25 mouse cellular contexts compared by ENCODE assay signal in genomic region chr9:59469446-59469845, GRCm38 (mm10).
"Had no signal": no experiment of that assay in that cellular context is flagged by ENCODE, and none has a peak within 500 bp of the region (broad histone marks: within the 10 kb centered on the region; RNA-seq: fewer than 3 reads in every experiment).

No protein-coding gene starts in this region.

- H3K9ac ChIP-seq: heart, embryonic 12.5 days; hindbrain, embryonic 12.5 days; hindbrain, embryonic 14.5 days; intestine, embryonic 15.5 days; limb, embryonic 13.5 days; limb, embryonic 15.5 days; liver, embryonic 12.5 days had no signal

- H3K4me3 ChIP-seq: gastrocnemius, adult 2 months; heart, embryonic 10.5 days; heart, embryonic 12.5 days; hindbrain, embryonic 10.5 days; hindbrain, embryonic 12.5 days; intestine, embryonic 15.5 days; limb, embryonic 13.5 days; limb, embryonic 15.5 days; liver, embryonic 12.5 days had no signal

- H3K36me3 ChIP-seq: intestine, embryonic 15.5 days had no signal

- H3K4me1 ChIP-seq: heart, embryonic 10.5 days; heart, embryonic 12.5 days; hindbrain, embryonic 10.5 days; hindbrain, embryonic 12.5 days; intestine, embryonic 15.5 days; limb, embryonic 13.5 days had no signal

- ATAC-seq: hindbrain, embryonic 16.5 days; inflammation-experienced regulatory T-cells, adult 6 months; intestine, embryonic 15.5 days; intestine, postnatal 0 days; liver, embryonic 12.5 days had no signal

- DNase-seq: gastrocnemius, adult 2 months; gastrocnemius, postnatal 10 days; gastrocnemius, postnatal 25 days; heart, adult 18-20 months; heart, postnatal 10 days; heart, postnatal 4 days; kidney, adult 18-20 months; kidney, adult 8-10 months; kidney, postnatal 10 days; kidney, postnatal 36 days; layer of hippocampus, adult 9-11 months; layer of hippocampus, postnatal 36 days; left cerebral cortex, postnatal 4 days had no signal

- H3K27ac ChIP-seq: gastrocnemius, adult 2 months; heart, embryonic 10.5 days; hindbrain, embryonic 10.5 days; hindbrain, embryonic 12.5 days; hindbrain, embryonic 14.5 days; intestine, embryonic 15.5 days; limb, embryonic 13.5 days; limb, embryonic 15.5 days; liver, embryonic 12.5 days had no signal

- H3K9me3 ChIP-seq: heart, embryonic 10.5 days; heart, embryonic 12.5 days; hindbrain, embryonic 10.5 days; hindbrain, embryonic 12.5 days; intestine, embryonic 15.5 days; limb, embryonic 13.5 days; limb, embryonic 15.5 days; liver, embryonic 12.5 days had no signal

- H3K4me2 ChIP-seq: heart, embryonic 12.5 days; hindbrain, embryonic 12.5 days; hindbrain, embryonic 14.5 days; intestine, embryonic 15.5 days; limb, embryonic 13.5 days; limb, embryonic 15.5 days; liver, embryonic 12.5 days had no signal

- H3K27me3 ChIP-seq: heart, embryonic 12.5 days; hindbrain, embryonic 12.5 days; intestine, embryonic 15.5 days; limb, embryonic 13.5 days; limb, embryonic 15.5 days; liver, embryonic 12.5 days had no signal
